Mouse (Mus musculus) inflammation-experienced regulatory T-cells (primary cell): ENCODE data around the gene Gstm3. TPM values are rescaled to one million over a fixed set of nuclear protein-coding genes. Genes with fewer than 3 reads are reported as not detected.

ENCODE experiments used
- polyA plus RNA-seq, 2 experiments: library from polyadenylated mRNA; unstranded; fragments of 100-300 nt; shearing (Covaris generic); gene quantifications; one replicate each; pipeline ENCODE4 v1.2.1; 2017

Gene Gstm3
- polyA plus RNA-seq: not detected

GRCm38 (mm10) chr3:107968724-107969395 lies at the start of gene Gstm3:
Gene Gstm3, minus strand, starts transcription at chr3:107969283.

GRCm38 (mm10) chr3:108017473-108018189 lies 48.5 kb upstream of the Gstm3 start, which contains the start of gene Gstm1:
Gene Gstm1, minus strand, starts transcription at chr3:108017973.

DNA sequence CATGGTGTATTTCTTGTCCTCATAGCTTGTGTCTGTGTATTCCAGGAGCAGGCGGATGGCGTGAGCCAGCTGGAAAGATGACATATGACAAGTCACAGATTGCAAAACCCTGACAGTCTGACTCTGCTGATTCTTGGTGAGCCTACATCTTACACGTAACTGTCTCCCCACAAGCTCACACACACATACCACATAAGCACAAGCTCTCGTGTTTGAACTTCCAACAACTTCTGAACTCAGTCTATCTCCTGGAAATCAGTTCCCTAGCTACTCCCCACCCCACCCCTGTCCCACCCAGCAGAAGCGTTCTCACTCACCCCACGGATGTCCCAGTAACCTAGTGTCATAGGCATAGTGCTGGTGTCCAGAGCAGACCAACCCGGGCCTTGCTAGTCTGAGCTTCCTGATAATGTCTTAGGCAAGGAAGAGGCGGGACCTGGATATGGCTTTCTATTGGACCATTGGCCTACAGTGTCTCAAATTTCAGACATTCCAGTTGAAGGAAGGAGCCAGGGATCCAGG lies 17.0 kb upstream of the Gstm3 start, which contains the start of gene Gstm2:
Gene Gstm2 (minus strand): TSS at position 413 of the 522 bp plus-strand sequence.

GRCm38 (mm10) chr3:107943239-107943990 lies 25.7 kb downstream of the Gstm3 start, which contains the start of gene Gstm6:
Gene Gstm6, minus strand, starts transcription at chr3:107943749.

GRCm38 (mm10) chr3:107931670-107932069 lies 37.4 kb downstream of the Gstm3 start, which contains the start of gene Gstm7:
Gene Gstm7, minus strand, starts transcription at chr3:107931817.

Other genes starting within 250 kb of the Gstm3 start
- gene Csf1, start 208.8 kb downstream of the Gstm3 start, polyA plus RNA-seq: 10 to 100 TPM; 59.3 to 75.4 TPM
- not detected for gene Eps8l3, start 92.1 kb downstream of the Gstm3 start, polyA plus RNA-seq
- 1 to 10 TPM in 1 of 2 experiments, under 1 TPM in 1; 0.83 to 2.7 TPM for gene Gstm5, start 73.5 kb downstream of the Gstm3 start, polyA plus RNA-seq
- gene Gstm7, start 37.5 kb downstream of the Gstm3 start, polyA plus RNA-seq: 1 to 10 TPM in 1 of 2 experiments, under 1 TPM in 1; 0.86 to 1.1 TPM
- under 1 TPM in 1 of 2 experiments, not detected in 1; 0.92 TPM for gene Gstm6, start 25.5 kb downstream of the Gstm3 start, polyA plus RNA-seq
- gene Gstm2, start 17.2 kb upstream of the Gstm3 start, polyA plus RNA-seq: 1 to 10 TPM in 1 of 2 experiments, not detected in 1; 1.0 TPM
- gene Gstm1, start 48.7 kb upstream of the Gstm3 start, polyA plus RNA-seq: 1 to 10 TPM; 2.0 to 2.9 TPM
- gene Gstm4, start 75.6 kb upstream of the Gstm3 start, polyA plus RNA-seq: 10 to 100 TPM; 10.3 to 11.1 TPM
- gene Ampd2, start 117.4 kb upstream of the Gstm3 start, polyA plus RNA-seq: 10 to 100 TPM; 43.5 to 46.0 TPM
- 1 to 10 TPM in 1 of 2 experiments, not detected in 1; 1.4 TPM for gene Gnat2, start 123.5 kb upstream of the Gstm3 start, polyA plus RNA-seq
- 100 to 1,000 TPM; 164 to 198 TPM for gene Gnai3, start 176.9 kb upstream of the Gstm3 start, polyA plus RNA-seq
- gene Gpr61, start 185.6 kb upstream of the Gstm3 start, polyA plus RNA-seq: under 1 TPM; 0.39 to 0.55 TPM
- gene Amigo1, start 217.1 kb upstream of the Gstm3 start, polyA plus RNA-seq: 1 to 10 TPM; 1.0 to 1.3 TPM
- gene Cyb561d1, start 231.9 kb upstream of the Gstm3 start, polyA plus RNA-seq: 10 to 100 TPM; 18.3 to 26.0 TPM
- 10 to 100 TPM in 1 of 2 experiments, 1 to 10 TPM in 1; 5.5 to 11.5 TPM for gene Atxn7l2, start 241.7 kb upstream of the Gstm3 start, polyA plus RNA-seq